Mouse (Mus musculus): Measurements from ENCODE around the gene Acot7. TPM values are rescaled to one million over a fixed set of nuclear protein-coding genes. Genes with fewer than 3 reads are reported as not detected.

The Acot7 gene
- total RNA-seq, 2 experiments from 2014 or later = 308 to 337 TPM

GRCm38 (mm10) chr4:152146033-152146827, 31.7 kb upstream of the Acot7 start:
- DNase-seq (ENCODE audit: low spot score in 2 of 2) = no peak
- intact Hi-C loops (cut with DNase I) = no loop called here

- no peak for DNase-seq (ENCODE audit: low spot score in 2 of 2)
- intact Hi-C loops (cut with DNase I) = no loop called here
Observed at GRCm38 (mm10) chr4:152150546-152150945, 27.4 kb upstream of the Acot7 start.

- no peak for DNase-seq (ENCODE audit: low spot score in 2 of 2)
- intact Hi-C loops (cut with DNase I) = no loop called here
Observed at GRCm38 (mm10) chr4:152151451-152151965, 26.4 kb upstream of the Acot7 start.

- intact Hi-C loops (cut with DNase I) = no loop called here
- no peak for DNase-seq (ENCODE audit: low spot score in 2 of 2)
Observed at GRCm38 (mm10) chr4:152151966-152152544, 25.9 kb upstream of the Acot7 start, which contains the start of gene Espn. Gene Espn (minus strand): TSS chr4:152152371.

- DNase-seq (ENCODE audit: low spot score in 2 of 2) = peak; percentile 69 to 73
- intact Hi-C loops (cut with DNase I) = no loop called here
Observed at GRCm38 (mm10) chr4:152153771-152154177, 24.2 kb upstream of the Acot7 start.

GRCm38 (mm10) chr4:152155019-152155418, 22.9 kb upstream of the Acot7 start:
- intact Hi-C loops (cut with DNase I) = no loop called here
- DNase-seq (ENCODE audit: low spot score in 2 of 2) = no peak

GRCm38 (mm10) chr4:152157779-152158584, 20.0 kb upstream of the Acot7 start:
- intact Hi-C loops (cut with DNase I) = no loop called here
- peak; percentile 41 to 43 for DNase-seq (ENCODE audit: low spot score in 2 of 2)

- DNase-seq (ENCODE audit: low spot score in 2 of 2) = no peak
- intact Hi-C loops (cut with DNase I) = no loop called here
Observed at GRCm38 (mm10) chr4:152158585-152159284, 19.2 kb upstream of the Acot7 start, which contains the start of gene Hes2. Gene Hes2 (plus strand): TSS chr4:152158867.

GRCm38 (mm10) chr4:152159285-152159678, 18.7 kb upstream of the Acot7 start:
- intact Hi-C loops (cut with DNase I) = no loop called here
- DNase-seq (ENCODE audit: low spot score in 2 of 2) = no peak

- intact Hi-C loops (cut with DNase I) = no loop called here
- DNase-seq (ENCODE audit: low spot score in 2 of 2) = no peak
Observed at GRCm38 (mm10) chr4:152160748-152161147, 17.2 kb upstream of the Acot7 start.

- DNase-seq (ENCODE audit: low spot score in 2 of 2) = no peak
- intact Hi-C loops (cut with DNase I) = no loop called here
Observed at GRCm38 (mm10) chr4:152161601-152162000, 16.3 kb upstream of the Acot7 start.

- intact Hi-C loops (cut with DNase I) = no loop called here
Observed at GRCm38 (mm10) chr4:152162748-152163147, 15.2 kb upstream of the Acot7 start.

GRCm38 (mm10) chr4:152165036-152165931, 12.7 kb upstream of the Acot7 start:
- peak; percentile 54 to 59 for DNase-seq (ENCODE audit: low spot score in 2 of 2)

More at GRCm38 (mm10) chr4:152162748-152163147, 15.2 kb upstream of the Acot7 start:
- no peak for DNase-seq (ENCODE audit: low spot score in 2 of 2)

GRCm38 (mm10) chr4:152168052-152168451, 9.9 kb upstream of the Acot7 start:
- no peak for DNase-seq (ENCODE audit: low spot score in 2 of 2)
- intact Hi-C loops (cut with DNase I) = no loop called here

More at GRCm38 (mm10) chr4:152165036-152165931, 12.7 kb upstream of the Acot7 start:
- intact Hi-C loops (cut with DNase I) = no loop called here

- DNase-seq (ENCODE audit: low spot score in 2 of 2) = no peak
- intact Hi-C loops (cut with DNase I) = no loop called here
Observed at GRCm38 (mm10) chr4:152169103-152169502, 8.8 kb upstream of the Acot7 start.

GRCm38 (mm10) chr4:152170286-152170685, 7.6 kb upstream of the Acot7 start:
- intact Hi-C loops (cut with DNase I) = loop anchor here (10.0 kb wide), 1 partner anchor 115 kb away; no protein-coding TSS in a partner anchor
- no peak for DNase-seq (ENCODE audit: low spot score in 2 of 2)

- intact Hi-C loops (cut with DNase I) = loop anchor here (10.0 kb wide), 1 partner anchor 113 kb away; no protein-coding TSS in a partner anchor
- no peak for DNase-seq (ENCODE audit: low spot score in 2 of 2)
Observed at GRCm38 (mm10) chr4:152171543-152171942, 6.4 kb upstream of the Acot7 start.

- DNase-seq (ENCODE audit: low spot score in 2 of 2) = peak; percentile 85 to 89
- intact Hi-C loops (cut with DNase I) = loop anchor here (1.0 to 10.0 kb wide), 2 partner anchors 39 to 112 kb away; no protein-coding TSS in a partner anchor
Observed at GRCm38 (mm10) chr4:152173041-152173440, 4.9 kb upstream of the Acot7 start.
